Mouse (Mus musculus): ENCODE measurements at regions not wholly inside any gene's neighbourhood (a gene's known extent, or its start where the extent isn't known, plus 50 kb on each side); places are given as distances from the start of the nearest gene placed in this dataset.
"Not testable (repeated sequence)": the region's sequence is repeated elsewhere in the genome, so short reads cannot be mapped to it uniquely, and the experiment has no call there.

- no peak for DNase-seq
Measured at GRCm38 (mm10) chr12:36943903-36944302, 164.4 kb upstream of the Meox2 start.

- DNase-seq, result peak; percentile 37
Measured at GRCm38 (mm10) chr12:36945964-36946363, 162.4 kb upstream of the Meox2 start.

- DNase-seq, result no peak
Measured at GRCm38 (mm10) chr12:36947902-36948301, 160.4 kb upstream of the Meox2 start.

- DNase-seq, result no peak
Measured at GRCm38 (mm10) chr12:36949096-36949738, 159.1 kb upstream of the Meox2 start.

- DNase-seq, result no peak
Measured at GRCm38 (mm10) chr12:36974432-36975094, 133.8 kb upstream of the Meox2 start.

- DNase-seq, result no peak
Measured at GRCm38 (mm10) chr12:36977141-36977540, 131.2 kb upstream of the Meox2 start.

GRCm38 (mm10) chr12:36991135-36991534, 117.2 kb upstream of the Meox2 start:
- no peak for DNase-seq

GRCm38 (mm10) chr12:36991970-36992369, 116.4 kb upstream of the Meox2 start:
- no peak for DNase-seq

- DNase-seq, result no peak
Measured at GRCm38 (mm10) chr12:37001401-37001800, 106.9 kb upstream of the Meox2 start.

GRCm38 (mm10) chr12:37005262-37005661, 103.1 kb upstream of the Meox2 start:
- no peak for DNase-seq

GRCm38 (mm10) chr12:37010306-37010705, 98.0 kb upstream of the Meox2 start:
- DNase-seq, result no peak

GRCm38 (mm10) chr12:37014401-37014800, 93.9 kb upstream of the Meox2 start:
- DNase-seq, result no peak

GRCm38 (mm10) chr12:37014945-37015344, 93.4 kb upstream of the Meox2 start:
- not testable (repeated sequence) for DNase-seq

- DNase-seq, result no peak
Measured at GRCm38 (mm10) chr12:37015474-37016248, 92.7 kb upstream of the Meox2 start.

GRCm38 (mm10) chr12:37047191-37047590, 61.1 kb upstream of the Meox2 start:
- DNase-seq, result no peak

GRCm38 (mm10) chr12:37050596-37050995, 57.7 kb upstream of the Meox2 start:
- DNase-seq, result no peak

- DNase-seq, result no peak
Measured at GRCm38 (mm10) chr12:37057411-37057810, 50.9 kb upstream of the Meox2 start.

All from kidney, adult 11 months (tissue).